Comparison of ENCODE assay signal across 13 mouse cellular contexts in the genomic region with DNA sequence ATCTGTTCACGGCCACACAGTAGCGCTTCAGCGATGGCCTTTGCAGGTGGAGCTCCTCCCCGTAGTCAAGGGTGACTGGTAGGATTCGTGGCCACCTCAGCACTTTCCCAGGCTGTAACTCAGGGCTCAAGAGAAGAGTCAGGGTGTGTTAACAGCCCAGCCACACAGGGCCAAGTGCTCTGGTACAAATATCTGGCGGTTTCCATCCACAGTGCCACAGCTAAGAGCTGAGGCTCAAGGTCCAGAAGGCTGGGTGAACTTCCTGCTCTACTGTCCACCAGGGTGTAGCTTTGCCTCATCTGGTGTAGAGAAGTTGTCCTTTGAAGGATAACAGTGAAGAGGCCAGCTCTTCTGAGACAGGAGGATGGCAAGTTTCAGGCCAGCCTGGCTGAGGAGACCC. TPM values are rescaled to one million over a fixed set of nuclear protein-coding genes. Genes with fewer than 3 reads are reported as not detected.
DNase-seq lines count a peak whose midpoint lies in the region; ATAC-seq and TF ChIP-seq lines count a peak whose summit lies in the region.
"Had no signal": no experiment of that assay in that cellular context is flagged by ENCODE, and none has a peak within 500 bp of the region (broad histone marks: within the 10 kb centered on the region; RNA-seq: fewer than 3 reads in every experiment).

No protein-coding gene starts in this region.

- no peak for ATAC-seq in heart, embryonic 11.5 days (replicated peaks; ENCODE audit: insufficient number of reproducible peaks, low FRiP score, low TSS enrichment)
- no peak for ATAC-seq in limb, embryonic 12.5 days (ENCODE audit: insufficient number of reproducible peaks, insufficient read depth, low FRiP score, low TSS enrichment, low read depth)
- peak; percentile 78 for ATAC-seq in intestine, postnatal 0 days

- H3K79me2 ChIP-seq in CH12.LX (replicated peaks; ENCODE audit: control insufficient read depth, extremely low read depth, insufficient read depth, poor library complexity, severe bottlenecking), result no peaks in the 10 kb centered on the region

- H3K27me3 ChIP-seq in heart, embryonic 11.5 days (ENCODE audit: control insufficient read depth, insufficient read depth, low read length), result no peaks in the 10 kb centered on the region
- H3K27me3 ChIP-seq in limb, embryonic 12.5 days, result peaks cover 2% of the 10 kb centered on the region; the same call in 1 of the 2 replicates
- H3K27me3 ChIP-seq in limb, embryonic 10.5 days (ENCODE audit: low read depth, poor library complexity, severe bottlenecking), result 0 out of 2 replicates have a peak, but pooled peaks cover 4% of the 10 kb centered on the region
- H3K27me3 ChIP-seq in CH12.LX (replicated peaks), result no peaks in the 10 kb centered on the region
- H3K27me3 ChIP-seq in intestine, postnatal 0 days (replicated peaks; ENCODE audit: control insufficient read depth, insufficient read depth, low read length), result no peaks in the 10 kb centered on the region
- H3K27me3 ChIP-seq: hindbrain, embryonic 15.5 days; liver, embryonic 13.5 days had no signal

- no peaks in the 10 kb centered on the region for H3K9me3 ChIP-seq in heart, embryonic 11.5 days (replicated peaks; ENCODE audit: control insufficient read depth, low read length)
- 0 out of 2 replicates have a peak, but pooled peaks cover 3% of the 10 kb centered on the region for H3K9me3 ChIP-seq in limb, embryonic 12.5 days
- no peaks in the 10 kb centered on the region for H3K9me3 ChIP-seq in limb, embryonic 10.5 days (replicated peaks)
- peaks cover 17% of the 10 kb centered on the region for H3K9me3 ChIP-seq in CH12.LX (replicated peaks; ENCODE audit: low read length)
- H3K9me3 ChIP-seq in intestine, postnatal 0 days (ENCODE audit: control insufficient read depth), result no peaks in the 10 kb centered on the region
- H3K9me3 ChIP-seq: hindbrain, embryonic 15.5 days; liver, embryonic 13.5 days had no signal

- dilution Hi-C loops in CH12.LX (cut with MboI; ENCODE audit: extremely low pct_ligation_motif_present, extremely low pct_unique_long_range_greater_than_20kb, low sequenced_read_pairs), result no loop called here

- no peak overlapping the region for H3K9ac ChIP-seq in heart, embryonic 11.5 days (ENCODE audit: low read depth, low read length)
- H3K9ac ChIP-seq in limb, embryonic 12.5 days (replicated peaks), result no peak overlapping the region
- H3K9ac ChIP-seq in CH12.LX (ENCODE audit: insufficient read depth, low read depth), result peak overlapping the region; percentile 21; the same call in 1 of the 2 replicates
- H3K9ac ChIP-seq in intestine, postnatal 0 days (ENCODE audit: low read depth, low read length), result no peak overlapping the region
- H3K9ac ChIP-seq: hindbrain, embryonic 15.5 days; liver, embryonic 13.5 days; midbrain, embryonic 12.5 days had no signal

- no peaks in the 10 kb centered on the region for H3K36me3 ChIP-seq in heart, embryonic 11.5 days (ENCODE audit: control insufficient read depth, insufficient read depth, low read length)
- no peaks in the 10 kb centered on the region for H3K36me3 ChIP-seq in limb, embryonic 12.5 days
- H3K36me3 ChIP-seq in limb, embryonic 10.5 days, result no peaks in the 10 kb centered on the region
- H3K36me3 ChIP-seq in CH12.LX (replicated peaks in 1 of 2; ENCODE audit: control insufficient read depth in 1 of 2, insufficient read depth in 1 of 2, low read length in 1 of 2), result no peaks in the 10 kb centered on the region
- no peaks in the 10 kb centered on the region for H3K36me3 ChIP-seq in intestine, postnatal 0 days (ENCODE audit: control insufficient read depth, insufficient read depth)
- H3K36me3 ChIP-seq: hindbrain, embryonic 15.5 days; liver, embryonic 13.5 days; midbrain, embryonic 12.5 days had no signal

- in situ Hi-C loops in CH12.LX (cut with MboI; ENCODE audit: low pct_ligation_motif_present, low pct_unique_long_range_greater_than_20kb, low sequenced_read_pairs), result no loop called here

- peaks cover 21% of the 10 kb centered on the region for H3K4me1 ChIP-seq in heart, embryonic 11.5 days (ENCODE audit: control insufficient read depth, insufficient read depth, low read length)
- peaks cover 6% of the 10 kb centered on the region for H3K4me1 ChIP-seq in limb, embryonic 12.5 days (replicated peaks)
- H3K4me1 ChIP-seq in limb, embryonic 10.5 days, result peaks cover 6% of the 10 kb centered on the region; the same call in 1 of the 2 replicates
- H3K4me1 ChIP-seq in CH12.LX (ENCODE audit: control insufficient read depth in 1 of 2, insufficient read depth in 2 of 2), result peaks cover 49 to 86% of the 10 kb centered on the region in 2 experiments
- H3K4me1 ChIP-seq in intestine, postnatal 0 days (replicated peaks; ENCODE audit: control insufficient read depth, insufficient read depth, low read length), result 0 out of 2 replicates have a peak, but pooled peaks cover 3% of the 10 kb centered on the region
- H3K4me1 ChIP-seq: hindbrain, embryonic 15.5 days; midbrain, embryonic 12.5 days had no signal

- 82% methylated on average over 6 of the region's 6 CpGs for WGBS in heart, embryonic 11.5 days (ENCODE audit: insufficient replicate concordance)
- 86% methylated on average over 6 of the region's 6 CpGs for WGBS in limb, embryonic 12.5 days
- WGBS in limb, embryonic 10.5 days, result 88% methylated on average over 6 of the region's 6 CpGs
- 69% methylated on average over 6 of the region's 6 CpGs for WGBS in intestine, postnatal 0 days

- peak overlapping the region; percentile 65 for H3K27ac ChIP-seq in heart, embryonic 11.5 days (ENCODE audit: low read depth, low read length)
- peak overlapping the region; percentile 53 for H3K27ac ChIP-seq in limb, embryonic 12.5 days
- H3K27ac ChIP-seq in limb, embryonic 10.5 days, result no peak overlapping the region
- peak overlapping the region; percentile 96 for H3K27ac ChIP-seq in CH12.LX (ENCODE audit: insufficient read depth, low read depth)
- peak overlapping the region; percentile 21; the same call in 1 of the 2 replicates for H3K27ac ChIP-seq in intestine, postnatal 0 days (ENCODE audit: low read depth, low read length)
- H3K27ac ChIP-seq: hindbrain, embryonic 15.5 days; liver, embryonic 13.5 days; midbrain, embryonic 12.5 days had no signal

- no peak overlapping the region for H3K4me3 ChIP-seq in heart, embryonic 11.5 days (ENCODE audit: low read depth, low read length)
- no peak overlapping the region for H3K4me3 ChIP-seq in limb, embryonic 12.5 days (replicated peaks)
- no peak overlapping the region for H3K4me3 ChIP-seq in limb, embryonic 10.5 days
- H3K4me3 ChIP-seq in CH12.LX (replicated peaks in 1 of 3; ENCODE audit: low read depth in 2 of 3, low read length in 2 of 3, poor library complexity in 1 of 3), result peak overlapping the region in 1 of 3 experiments; percentile 34
- H3K4me3 ChIP-seq in intestine, postnatal 0 days (ENCODE audit: low read depth, low read length), result no peak overlapping the region
- H3K4me3 ChIP-seq: hindbrain, embryonic 15.5 days; liver, embryonic 13.5 days; midbrain, embryonic 12.5 days had no signal

- no peak for TF ChIP-seq POLR2A in CH12.LX (IDR thresholded peaks at IDR 0.05; ENCODE audit: low read depth, low read length)

- peak in 1 of 2 experiments; percentile 22; a peak in 1 of 4 replicates for TF ChIP-seq CTCF in CH12.LX (conservative IDR thresholded peaks at IDR 0.05 in 1 of 2, IDR thresholded peaks at IDR 0.05 in 1 of 2; ENCODE audit: low read depth in 2 of 2, low read length in 2 of 2)
- TF ChIP-seq CTCF in intestine, postnatal 0 days (IDR thresholded peaks at IDR 0.05; ENCODE audit: low read depth), result peak; percentile 40

- TF ChIP-seq EP300 in CH12.LX (IDR thresholded peaks at IDR 0.05; ENCODE audit: low read length), result no peak

- DNase-seq in heart, postnatal 25 days (ENCODE audit: low spot score), result no peak
- DNase-seq in limb, embryonic 10.5 days (ENCODE audit: low spot score), result no peak
- DNase-seq in CH12.LX (ENCODE audit: extremely low read depth) (peak; percentile 36), MN1 (ENCODE audit: low spot score) (no peak)
- no peak for DNase-seq in left cerebral cortex, postnatal 4 days
- DNase-seq: layer of hippocampus, adult 9-11 months; liver, embryonic 13.5 days; retina, postnatal 1 day had no signal

- H3K4me2 ChIP-seq in heart, embryonic 11.5 days, result no peak overlapping the region
- H3K4me2 ChIP-seq in limb, embryonic 12.5 days, result no peak overlapping the region
- H3K4me2 ChIP-seq in CH12.LX (ENCODE audit: insufficient read depth, low read depth, poor library complexity, severe bottlenecking), result peak overlapping the region; percentile 57
- no peak overlapping the region for H3K4me2 ChIP-seq in intestine, postnatal 0 days (replicated peaks; ENCODE audit: low read depth)
- H3K4me2 ChIP-seq: hindbrain, embryonic 15.5 days; liver, embryonic 13.5 days; midbrain, embryonic 12.5 days had no signal

- TF ChIP-seq RAD21 in CH12.LX (IDR thresholded peaks at IDR 0.05; ENCODE audit: low read depth, low read length), result no peak; the same call in none of the 2 replicates

- intact Hi-C loops in heart, postnatal 25 days (cut with DNase I), result no loop called here
- intact Hi-C loops in left cerebral cortex, postnatal 4 days (cut with DNase I), result no loop called here

TF ChIP-seq in CH12.LX, 34 proteins besides CTCF, POLR2A, EP300 and RAD21 (continues in another document):
- peak; percentile 12; the same call in 1 of the 2 replicates for TF ChIP-seq SMC3 (IDR thresholded peaks at IDR 0.05; ENCODE audit: low read depth, low read length)
- TF ChIP-seq UBTF (IDR thresholded peaks at IDR 0.05; ENCODE audit: low read depth, low read length), result 0 out of 2 replicates have a peak, but pooled peaks have one; percentile 11

RNA-seq across cellular contexts. Expression of a gene that starts 8.3 kb away (rescaled TPM):
- polyA plus RNA-seq in heart, embryonic 11.5 days (2014; fragmentation: Nextera tagmentation; extraction: Ambion mirVana), result 2.1 and 2.9 TPM in 2 replicates
- total RNA-seq in heart, postnatal 25 days (2021), result 10 to 100 TPM; 11.5 to 12.2 TPM
- 1.3 and 1.5 TPM in 2 replicates for polyA plus RNA-seq in limb, embryonic 12.5 days (2016; fragmentation: Nextera tagmentation; extraction: Ambion mirVana)
- polyA plus RNA-seq in limb, embryonic 10.5 days (2016; fragmentation: Nextera tagmentation; extraction: Ambion mirVana), result 1.0 and 1.5 TPM in 2 replicates
- total RNA-seq in CH12.LX (2012; rRNA removed), result 136 and 218 TPM in 2 replicates
- 44.1 and 61.4 TPM in 2 replicates for total RNA-seq in CH12.LX (2014; rRNA removed)
- 255 and 279 TPM in 2 replicates for polyA plus RNA-seq in CH12.LX (2012; ENCODE audit: insufficient read length, low read depth)
- 16.2 and 16.7 TPM in 2 replicates for polyA plus RNA-seq in intestine, postnatal 0 days (2015; fragmentation: Nextera tagmentation; extraction: Ambion mirVana)
- total RNA-seq in left cerebral cortex, postnatal 4 days (2021), result 1 to 10 TPM; 2.3 to 2.5 TPM

RNA-seq across cellular contexts. Expression of a gene that starts 46.2 kb away (rescaled TPM):
- polyA plus RNA-seq in heart, embryonic 11.5 days (2014; fragmentation: Nextera tagmentation; extraction: Ambion mirVana), result 2.9 and 4.0 TPM in 2 replicates
- under 1 TPM; 0.29 to 0.50 TPM for total RNA-seq in heart, postnatal 25 days (2021)
- polyA plus RNA-seq in limb, embryonic 12.5 days (2016; fragmentation: Nextera tagmentation; extraction: Ambion mirVana), result 1.0 and 1.4 TPM in 2 replicates
- 0.68 and 0.84 TPM in 2 replicates for polyA plus RNA-seq in limb, embryonic 10.5 days (2016; fragmentation: Nextera tagmentation; extraction: Ambion mirVana)
- total RNA-seq in CH12.LX (2012; rRNA removed) (12.3 and 21.5 TPM in 2 replicates), CH12.LX (2014; rRNA removed) (15.9 and 18.9 TPM in 2 replicates)
- polyA plus RNA-seq in CH12.LX (2012; ENCODE audit: insufficient read length, low read depth), result 22.8 and 23.3 TPM in 2 replicates
- polyA plus RNA-seq in intestine, postnatal 0 days (2015; fragmentation: Nextera tagmentation; extraction: Ambion mirVana), result 3.4 and 4.1 TPM in 2 replicates
- total RNA-seq in left cerebral cortex, postnatal 4 days (2021), result under 1 TPM; 0.28 to 0.50 TPM

Comparison
In these comparisons a context has a peak if more than half of its experiments do, and no peak if none do; other contexts are left out.
1. RNA of a gene that starts 8.3 kb away (polyA plus RNA-seq): 255 to 279 TPM in CH12.LX; 16.2 to 16.7 TPM in intestine, postnatal 0 days, 2.1 to 2.9 TPM in heart, embryonic 11.5 days, 1.3 to 1.5 TPM in limb, embryonic 12.5 days and 1.0 to 1.5 TPM in limb, embryonic 10.5 days; every median in the first group is over 10 times any median in the second.